Mouse (Mus musculus) liver, postnatal 0 days (tissue): ENCODE data around the gene Mc3r.

Source experiments
- CTCF ChIP-seq: sonication (generic); IDR thresholded peaks from 2 replicates; pipeline ENCODE4 v1.5.1; 2016; ENCODE audit warnings: antibody characterized with exemption, low read depth
- EP300 ChIP-seq: IDR thresholded peaks from 2 replicates; pipeline ENCODE4 v1.6.1; 2016; ENCODE audit warnings: antibody characterized with exemption, low read depth, mild to moderate bottlenecking

DNA sequence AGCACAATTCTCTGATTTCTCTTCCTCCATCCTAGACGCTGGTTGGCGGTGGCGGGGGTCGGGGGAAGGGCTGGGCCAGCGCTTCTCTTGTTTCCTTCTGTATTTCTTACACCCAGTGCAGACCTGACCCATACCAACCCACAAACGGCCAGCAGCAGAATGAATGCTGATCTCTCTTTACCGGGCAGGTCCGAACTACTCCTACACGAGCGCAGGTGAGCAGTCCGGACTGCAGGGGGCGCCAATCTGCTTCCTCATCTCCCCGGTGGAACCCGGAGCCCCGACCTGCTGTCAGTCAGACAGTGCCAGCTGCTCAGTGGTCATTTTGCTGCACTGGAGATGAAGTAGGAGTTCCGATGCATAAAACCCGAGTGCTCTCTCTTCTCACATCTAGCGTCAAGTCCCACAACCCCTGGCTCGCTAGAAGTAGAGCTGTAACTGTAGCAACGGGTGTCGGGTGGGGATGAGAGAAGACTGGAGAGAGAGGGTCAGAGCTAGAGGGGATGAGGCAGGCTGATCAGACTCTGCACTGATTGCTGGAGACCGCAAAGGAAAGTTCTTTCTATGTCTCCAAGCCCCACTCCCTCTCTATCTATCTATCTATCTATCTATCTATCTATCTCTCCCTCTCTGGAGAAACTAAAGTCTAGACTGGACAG lies at the start of gene Mc3r:
- peak; percentile 73 for TF ChIP-seq CTCF
- TF ChIP-seq EP300, result no peak
